Mouse (Mus musculus): ENCODE data around the gene Apba1. TPM values are rescaled to one million over a fixed set of nuclear protein-coding genes. Genes with fewer than 3 reads are reported as not detected.

Gene Apba1
- polyA plus RNA-seq, 1 experiment from 2014 or later, result 0.02 TPM

- H3K9me3 ChIP-seq (replicated peaks), result no peaks in the 10 kb centered on the region
- no peaks in the 10 kb centered on the region for H3K27me3 ChIP-seq
- no peak overlapping the region for H3K27ac ChIP-seq
- 71% methylated on average over 7 of the region's 7 CpGs for WGBS (ENCODE audit: insufficient replicate concordance)
- H3K9ac ChIP-seq, result no peak overlapping the region
- no peak for ATAC-seq (ENCODE audit: low read depth)
- no peak overlapping the region for H3K4me2 ChIP-seq
- no peak for DNase-seq
- no peaks in the 10 kb centered on the region for H3K4me1 ChIP-seq (replicated peaks)
- no peaks in the 10 kb centered on the region for H3K36me3 ChIP-seq
- no peak overlapping the region for H3K4me3 ChIP-seq (replicated peaks)
Measured at GRCm38 (mm10) chr19:23855832-23856231, 97.1 kb downstream of the Apba1 start.

- no peaks in the 10 kb centered on the region for H3K27me3 ChIP-seq
- H3K9me3 ChIP-seq (replicated peaks), result no peaks in the 10 kb centered on the region
- DNase-seq, result no peak
Measured at GRCm38 (mm10) chr19:23858091-23858490, 99.4 kb downstream of the Apba1 start.

GRCm38 (mm10) chr19:23858781-23859180 lies 100.1 kb downstream of the Apba1 start:
- 80% methylated on average over 9 of the region's 9 CpGs for WGBS (ENCODE audit: insufficient replicate concordance)
- H3K27ac ChIP-seq, result no peak overlapping the region
- DNase-seq, result no peak
- H3K4me3 ChIP-seq (replicated peaks), result no peak overlapping the region
- H3K27me3 ChIP-seq, result no peaks in the 10 kb centered on the region
- no peaks in the 10 kb centered on the region for H3K36me3 ChIP-seq
- no peak overlapping the region for H3K9ac ChIP-seq
- ATAC-seq (ENCODE audit: low read depth), result no peak
- no peak overlapping the region for H3K4me2 ChIP-seq
- H3K9me3 ChIP-seq (replicated peaks), result no peaks in the 10 kb centered on the region
- no peaks in the 10 kb centered on the region for H3K4me1 ChIP-seq (replicated peaks)

More at GRCm38 (mm10) chr19:23858091-23858490, 99.4 kb downstream of the Apba1 start:
- no peak overlapping the region for H3K9ac ChIP-seq
- H3K36me3 ChIP-seq, result no peaks in the 10 kb centered on the region
- no peaks in the 10 kb centered on the region for H3K4me1 ChIP-seq (replicated peaks)
- no peak overlapping the region for H3K27ac ChIP-seq
- H3K4me3 ChIP-seq (replicated peaks), result no peak overlapping the region
- no peak overlapping the region for H3K4me2 ChIP-seq
- no peak for ATAC-seq (ENCODE audit: low read depth)
- WGBS (ENCODE audit: insufficient replicate concordance), result 75% methylated on average over 4 of the region's 4 CpGs

GRCm38 (mm10) chr19:23860151-23860820 lies 101.6 kb downstream of the Apba1 start:
- H3K4me3 ChIP-seq (replicated peaks), result no peak overlapping the region
- H3K9ac ChIP-seq, result no peak overlapping the region
- H3K9me3 ChIP-seq (replicated peaks), result no peaks in the 10 kb centered on the region
- H3K4me1 ChIP-seq (replicated peaks), result no peaks in the 10 kb centered on the region
- H3K36me3 ChIP-seq, result no peaks in the 10 kb centered on the region
- WGBS (ENCODE audit: insufficient replicate concordance), result 28% methylated on average over 13 of the region's 13 CpGs
- ATAC-seq (ENCODE audit: low read depth) (no peak), DNase-seq (no peak)
- H3K27ac ChIP-seq, result no peak overlapping the region
- no peaks in the 10 kb centered on the region for H3K27me3 ChIP-seq
- no peak overlapping the region for H3K4me2 ChIP-seq

- Histone ChIP-seq H3K9me3 (replicated peaks) (no peaks in the 10 kb centered on the region), H3K4me1 (replicated peaks) (no peaks in the 10 kb centered on the region), H3K4me3 (replicated peaks) (no peak overlapping the region), H3K9ac (no peak overlapping the region), H3K36me3 (no peaks in the 10 kb centered on the region), H3K27ac (no peak overlapping the region), H3K27me3 (no peaks in the 10 kb centered on the region), H3K4me2 (no peak overlapping the region)
- ATAC-seq (ENCODE audit: low read depth) (no peak), DNase-seq (no peak)
- 35% methylated on average over 4 of the region's 4 CpGs for WGBS (ENCODE audit: insufficient replicate concordance)
Measured at GRCm38 (mm10) chr19:23862736-23863135, 104.0 kb downstream of the Apba1 start.

GRCm38 (mm10) chr19:23863959-23864358 lies 105.3 kb downstream of the Apba1 start:
- WGBS (ENCODE audit: insufficient replicate concordance), result 50% methylated on average over 3 of the region's 3 CpGs
- Histone ChIP-seq H3K9ac (no peak overlapping the region), H3K4me1 (replicated peaks) (no peaks in the 10 kb centered on the region), H3K27me3 (no peaks in the 10 kb centered on the region), H3K36me3 (no peaks in the 10 kb centered on the region), H3K4me2 (no peak overlapping the region), H3K9me3 (replicated peaks) (no peaks in the 10 kb centered on the region), H3K27ac (no peak overlapping the region), H3K4me3 (replicated peaks) (no peak overlapping the region)
- ATAC-seq (ENCODE audit: low read depth) (no peak), DNase-seq (no peak)

- H3K4me2 ChIP-seq, result no peak overlapping the region
- H3K4me3 ChIP-seq (replicated peaks), result no peak overlapping the region
- no peak overlapping the region for H3K9ac ChIP-seq
- 68% methylated on average over 9 of the region's 9 CpGs for WGBS (ENCODE audit: insufficient replicate concordance)
- ATAC-seq (ENCODE audit: low read depth) (no peak), DNase-seq (no peak)
- no peaks in the 10 kb centered on the region for H3K9me3 ChIP-seq (replicated peaks)
- H3K27me3 ChIP-seq, result no peaks in the 10 kb centered on the region
- no peaks in the 10 kb centered on the region for H3K36me3 ChIP-seq
- no peak overlapping the region for H3K27ac ChIP-seq
- no peaks in the 10 kb centered on the region for H3K4me1 ChIP-seq (replicated peaks)
Measured at GRCm38 (mm10) chr19:23866045-23866444, 107.4 kb downstream of the Apba1 start.

- Histone ChIP-seq H3K27ac (no peak overlapping the region), H3K4me1 (replicated peaks) (no peaks in the 10 kb centered on the region), H3K4me3 (replicated peaks) (no peak overlapping the region), H3K9ac (no peak overlapping the region), H3K36me3 (no peaks in the 10 kb centered on the region), H3K27me3 (no peaks in the 10 kb centered on the region), H3K4me2 (no peak overlapping the region), H3K9me3 (replicated peaks) (no peaks in the 10 kb centered on the region)
- ATAC-seq (ENCODE audit: low read depth) (no peak), DNase-seq (no peak)
- WGBS (ENCODE audit: insufficient replicate concordance), result 65% methylated on average over 11 of the region's 11 CpGs
Measured at GRCm38 (mm10) chr19:23867052-23867451, 108.4 kb downstream of the Apba1 start.

- H3K9me3 ChIP-seq (replicated peaks), result no peaks in the 10 kb centered on the region
- no peak overlapping the region for H3K27ac ChIP-seq
- no peaks in the 10 kb centered on the region for H3K36me3 ChIP-seq
- H3K9ac ChIP-seq, result no peak overlapping the region
- DNase-seq, result no peak
- no peak for ATAC-seq (ENCODE audit: low read depth)
- 61% methylated on average over 7 of the region's 7 CpGs for WGBS (ENCODE audit: insufficient replicate concordance)
- H3K4me1 ChIP-seq (replicated peaks), result no peaks in the 10 kb centered on the region
- no peaks in the 10 kb centered on the region for H3K27me3 ChIP-seq
- no peak overlapping the region for H3K4me2 ChIP-seq
- no peak overlapping the region for H3K4me3 ChIP-seq (replicated peaks)
Measured at GRCm38 (mm10) chr19:23867589-23867988, 108.9 kb downstream of the Apba1 start.

GRCm38 (mm10) chr19:23874502-23874901 lies 115.8 kb downstream of the Apba1 start:
- no peaks in the 10 kb centered on the region for H3K27me3 ChIP-seq
- H3K27ac ChIP-seq, result no peak overlapping the region
- ATAC-seq (ENCODE audit: low read depth) (no peak), DNase-seq (no peak)
- H3K4me2 ChIP-seq, result no peak overlapping the region
- no peaks in the 10 kb centered on the region for H3K36me3 ChIP-seq
- 60% methylated on average over 6 of the region's 6 CpGs for WGBS (ENCODE audit: insufficient replicate concordance)
- no peaks in the 10 kb centered on the region for H3K9me3 ChIP-seq (replicated peaks)
- H3K9ac ChIP-seq, result no peak overlapping the region
- no peaks in the 10 kb centered on the region for H3K4me1 ChIP-seq (replicated peaks)
- H3K4me3 ChIP-seq (replicated peaks), result no peak overlapping the region

- WGBS (ENCODE audit: insufficient replicate concordance), result 67% methylated on average over 5 of the region's 5 CpGs
- H3K9ac ChIP-seq, result no peak overlapping the region
- H3K4me2 ChIP-seq, result no peak overlapping the region
- no peak overlapping the region for H3K4me3 ChIP-seq (replicated peaks)
- DNase-seq, result no peak
- no peak overlapping the region for H3K27ac ChIP-seq
- H3K4me1 ChIP-seq (replicated peaks), result no peaks in the 10 kb centered on the region
- no peaks in the 10 kb centered on the region for H3K9me3 ChIP-seq (replicated peaks)
- no peaks in the 10 kb centered on the region for H3K36me3 ChIP-seq
- H3K27me3 ChIP-seq, result no peaks in the 10 kb centered on the region
- no peak for ATAC-seq (ENCODE audit: low read depth)
Measured at GRCm38 (mm10) chr19:23875819-23876218, 117.1 kb downstream of the Apba1 start.

- no peak overlapping the region for H3K4me2 ChIP-seq
- WGBS (ENCODE audit: insufficient replicate concordance), result 58% methylated on average over 7 of the region's 7 CpGs
- DNase-seq (no peak), ATAC-seq (ENCODE audit: low read depth) (no peak)
- H3K4me1 ChIP-seq (replicated peaks), result no peaks in the 10 kb centered on the region
- H3K9ac ChIP-seq, result no peak overlapping the region
- H3K27ac ChIP-seq, result no peak overlapping the region
- no peak overlapping the region for H3K4me3 ChIP-seq (replicated peaks)
- no peaks in the 10 kb centered on the region for H3K27me3 ChIP-seq
- no peaks in the 10 kb centered on the region for H3K36me3 ChIP-seq
- no peaks in the 10 kb centered on the region for H3K9me3 ChIP-seq (replicated peaks)
Measured at GRCm38 (mm10) chr19:23879862-23880261, 121.2 kb downstream of the Apba1 start.

Measured in liver, embryonic 13.5 days (tissue).